Comparison of ENCODE assay signal across 8 mouse cellular contexts in genomic region chr5:139745771-139746170, GRCm38 (mm10). TPM values are rescaled to one million over a fixed set of nuclear protein-coding genes. Genes with fewer than 3 reads are reported as not detected.
DNase-seq lines count a peak whose midpoint lies in the region; ATAC-seq and TF ChIP-seq lines count a peak whose summit lies in the region.

No protein-coding gene starts in this region.

- H3K9me3 ChIP-seq in hindbrain, embryonic 10.5 days, result no peaks in the 10 kb centered on the region
- H3K9me3 ChIP-seq in limb, embryonic 11.5 days (ENCODE audit: control insufficient read depth, low read length), result no peaks in the 10 kb centered on the region
- H3K9me3 ChIP-seq in midbrain, postnatal 0 days (ENCODE audit: low read length), result no peaks in the 10 kb centered on the region

- no peak overlapping the region for H3K9ac ChIP-seq in limb, embryonic 11.5 days (ENCODE audit: low read length)
- H3K9ac ChIP-seq in midbrain, postnatal 0 days (replicated peaks; ENCODE audit: low read length, poor library complexity, severe bottlenecking), result no peak overlapping the region

- TF ChIP-seq CTCF in midbrain, postnatal 0 days (IDR thresholded peaks at IDR 0.05), result peak; percentile 81

- H3K4me3 ChIP-seq in hindbrain, embryonic 10.5 days, result no peak overlapping the region
- H3K4me3 ChIP-seq in limb, embryonic 11.5 days (ENCODE audit: low read depth, low read length), result no peak overlapping the region
- no peak overlapping the region for H3K4me3 ChIP-seq in midbrain, postnatal 0 days (ENCODE audit: low read depth, low read length)

- no peak overlapping the region for H3K27ac ChIP-seq in hindbrain, embryonic 10.5 days
- no peak overlapping the region for H3K27ac ChIP-seq in limb, embryonic 11.5 days (replicated peaks; ENCODE audit: low read depth, low read length)
- H3K27ac ChIP-seq in midbrain, postnatal 0 days (ENCODE audit: low read depth, low read length), result no peak overlapping the region

- ATAC-seq in limb, embryonic 11.5 days (ENCODE audit: insufficient number of reproducible peaks, low FRiP score, low TSS enrichment, low read depth), result peak; percentile 63; the same call in 1 of the 2 replicates
- no peak; the same call in 1 of the 2 replicates for ATAC-seq in midbrain, postnatal 0 days (ENCODE audit: low FRiP score)

- H3K36me3 ChIP-seq in hindbrain, embryonic 10.5 days, result peaks cover 10% of the 10 kb centered on the region
- H3K36me3 ChIP-seq in limb, embryonic 11.5 days (ENCODE audit: control insufficient read depth, insufficient read depth, low read length), result no peaks in the 10 kb centered on the region; the same call in 1 of the 2 replicates
- H3K36me3 ChIP-seq in midbrain, postnatal 0 days (ENCODE audit: insufficient read depth, low read length), result peaks cover 8% of the 10 kb centered on the region

- peak; percentile 27 for DNase-seq in gastrocnemius, adult 18-20 months (ENCODE audit: low spot score)
- DNase-seq in gastrocnemius, postnatal 10 days, result no peak
- DNase-seq in R1 (ENCODE audit: low read depth, low spot score), result peak; percentile 76
- peak; percentile 71 for DNase-seq in embryo, embryonic 9.5 days (ENCODE audit: extremely low spot score)
- peak; percentile 65 for DNase-seq in hindbrain, embryonic 10.5 days (ENCODE audit: low spot score)
- DNase-seq in limb, embryonic 11.5 days (ENCODE audit: low spot score), result peak; percentile 82
- peak; percentile 62 for DNase-seq in midbrain, postnatal 0 days (ENCODE audit: low spot score)
- DNase-seq in thymus, postnatal 36 days, result peak; percentile 69 to 70

- peaks cover 19% of the 10 kb centered on the region; the same call in 1 of the 2 replicates for H3K27me3 ChIP-seq in hindbrain, embryonic 10.5 days (ENCODE audit: insufficient read depth, poor library complexity, severe bottlenecking)
- no peaks in the 10 kb centered on the region for H3K27me3 ChIP-seq in limb, embryonic 11.5 days (ENCODE audit: control insufficient read depth, insufficient read depth, low read length)
- H3K27me3 ChIP-seq in midbrain, postnatal 0 days (ENCODE audit: insufficient read depth, low read length), result no peaks in the 10 kb centered on the region; the same call in 1 of the 2 replicates

- H3K4me1 ChIP-seq in hindbrain, embryonic 10.5 days (replicated peaks), result no peaks in the 10 kb centered on the region
- 0 out of 2 replicates have a peak, but pooled peaks cover 3% of the 10 kb centered on the region for H3K4me1 ChIP-seq in limb, embryonic 11.5 days (ENCODE audit: control insufficient read depth, insufficient read depth, low read length)
- no peaks in the 10 kb centered on the region for H3K4me1 ChIP-seq in midbrain, postnatal 0 days (ENCODE audit: insufficient read depth, low read length)

- 7% methylated on average over 3 of the region's 3 CpGs for WGBS in hindbrain, embryonic 10.5 days
- 2% methylated on average over 3 of the region's 3 CpGs for WGBS in limb, embryonic 11.5 days
- 6% methylated on average over 3 of the region's 3 CpGs for WGBS in midbrain, postnatal 0 days

- no peak overlapping the region for H3K4me2 ChIP-seq in limb, embryonic 11.5 days (ENCODE audit: low read depth, severe bottlenecking)
- H3K4me2 ChIP-seq in midbrain, postnatal 0 days (ENCODE audit: low read depth, low read length, poor library complexity, severe bottlenecking), result no peak overlapping the region

RNA-seq across cellular contexts. Expression of gene Micall2, which starts 9.6 kb away (rescaled TPM):
- total RNA-seq in gastrocnemius, adult 18-20 months (2021), result under 1 TPM; 0.30 to 0.57 TPM
- 1 to 10 TPM; 3.8 to 5.7 TPM for total RNA-seq in gastrocnemius, postnatal 10 days (2021)
- polyA plus RNA-seq in hindbrain, embryonic 10.5 days (2016; fragmentation: Nextera tagmentation; extraction: Ambion mirVana), result 6.9 and 10.2 TPM in 2 replicates
- polyA plus RNA-seq in limb, embryonic 11.5 days (2014; fragmentation: Nextera tagmentation; extraction: Ambion mirVana), result 6.6 and 7.8 TPM in 2 replicates
- 10.8 and 16.6 TPM in 2 replicates for total RNA-seq in midbrain, postnatal 0 days (2014; rRNA removed)
- 15.1 and 17.4 TPM in 2 replicates for polyA plus RNA-seq in midbrain, postnatal 0 days (2015; fragmentation: Nextera tagmentation; extraction: Ambion mirVana)

RNA-seq across cellular contexts. Expression of gene Ints1, which starts 29.7 kb away (rescaled TPM):
- 10 to 100 TPM; 31.5 to 37.6 TPM for total RNA-seq in gastrocnemius, adult 18-20 months (2021)
- total RNA-seq in gastrocnemius, postnatal 10 days (2021), result 10 to 100 TPM; 36.4 to 36.7 TPM
- 34.8 and 39.0 TPM in 2 replicates for polyA plus RNA-seq in hindbrain, embryonic 10.5 days (2016; fragmentation: Nextera tagmentation; extraction: Ambion mirVana)
- polyA plus RNA-seq in limb, embryonic 11.5 days (2014; fragmentation: Nextera tagmentation; extraction: Ambion mirVana), result 33.7 and 40.5 TPM in 2 replicates
- total RNA-seq in midbrain, postnatal 0 days (2014; rRNA removed), result 129 and 130 TPM in 2 replicates
- 27.1 and 29.1 TPM in 2 replicates for polyA plus RNA-seq in midbrain, postnatal 0 days (2015; fragmentation: Nextera tagmentation; extraction: Ambion mirVana)

RNA-seq across cellular contexts. Expression of gene Mafk, which starts 45.5 kb away (rescaled TPM):
- total RNA-seq in gastrocnemius, adult 18-20 months (2021), result 10 to 100 TPM; 19.5 to 33.9 TPM
- 1 to 10 TPM; 8.8 to 9.6 TPM for total RNA-seq in gastrocnemius, postnatal 10 days (2021)
- 9.9 and 10.1 TPM in 2 replicates for polyA plus RNA-seq in hindbrain, embryonic 10.5 days (2016; fragmentation: Nextera tagmentation; extraction: Ambion mirVana)
- 4.6 and 5.1 TPM in 2 replicates for polyA plus RNA-seq in limb, embryonic 11.5 days (2014; fragmentation: Nextera tagmentation; extraction: Ambion mirVana)
- 15.2 and 17.8 TPM in 2 replicates for total RNA-seq in midbrain, postnatal 0 days (2014; rRNA removed)
- polyA plus RNA-seq in midbrain, postnatal 0 days (2015; fragmentation: Nextera tagmentation; extraction: Ambion mirVana), result 8.7 and 9.3 TPM in 2 replicates
